Mouse (Mus musculus): Measurements from ENCODE around the gene Rala.

DNA sequence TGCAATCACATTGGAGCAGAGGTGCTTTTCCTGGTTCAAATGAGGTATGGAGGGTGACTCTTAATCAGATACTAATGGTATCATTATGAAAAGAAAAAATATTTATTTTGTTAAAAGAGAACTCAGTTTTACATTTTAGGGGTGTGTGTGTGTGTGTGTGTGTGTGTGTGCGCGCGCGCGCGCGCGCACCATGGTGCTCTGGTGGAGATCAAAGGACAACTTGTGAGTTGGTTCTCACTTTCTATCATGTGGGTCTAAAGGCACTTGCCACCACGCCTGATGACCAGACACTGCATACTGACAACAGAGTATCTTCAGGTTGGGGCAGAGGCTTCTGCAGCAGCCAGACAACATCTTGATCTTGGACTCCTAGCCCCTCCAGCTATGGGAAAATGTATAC, 30.7 kb upstream of the Rala start:
- TF ChIP-seq CTCF (IDR thresholded peaks at IDR 0.05; ENCODE audit: extremely low read depth, insufficient read length, insufficient replicate concordance, low read depth, low read length) (no peak), POLR2A (IDR thresholded peaks at IDR 0.05; ENCODE audit: low read depth, low read length) (no peak)

All from small intestine, adult 2 months (tissue).